Mouse (Mus musculus) lung, postnatal 4 days (tissue): ENCODE measurements around the gene Fam32a.

Source experiments
- DNase-seq, 2 experiments: peaks; one replicate each; pipeline ENCODE4 v3.0.0; 2021

Fam32a gene

GRCm38 (mm10) chr8:72240951-72241350 lies 21.4 kb downstream of the Fam32a start:
- DNase-seq, result no peak

GRCm38 (mm10) chr8:72242226-72242625 lies 22.7 kb downstream of the Fam32a start:
- DNase-seq, result no peak

- peak in 1 of 2 experiments; percentile 51 for DNase-seq
Measured at GRCm38 (mm10) chr8:72244610-72245009, 25.1 kb downstream of the Fam32a start.

- DNase-seq, result peak; percentile 40 to 63
Measured at GRCm38 (mm10) chr8:72257171-72257901, 37.8 kb downstream of the Fam32a start.

- DNase-seq, result no peak
Measured at GRCm38 (mm10) chr8:72257902-72258238, 38.3 kb downstream of the Fam32a start.

- DNase-seq, result no peak
Measured at GRCm38 (mm10) chr8:72259862-72260261, 40.3 kb downstream of the Fam32a start.

- no peak for DNase-seq
Measured at GRCm38 (mm10) chr8:72260585-72260984, 41.1 kb downstream of the Fam32a start.

- peak in 1 of 2 experiments; percentile 78 for DNase-seq
Measured at GRCm38 (mm10) chr8:72261019-72261418, 41.5 kb downstream of the Fam32a start.

- DNase-seq, result no peak
Measured at GRCm38 (mm10) chr8:72261431-72261830, 41.9 kb downstream of the Fam32a start.

- DNase-seq, result peak; percentile 41 to 50
Measured at GRCm38 (mm10) chr8:72261872-72262271, 42.3 kb downstream of the Fam32a start.

GRCm38 (mm10) chr8:72262756-72263155 lies 43.2 kb downstream of the Fam32a start:
- no peak for DNase-seq

- no peak for DNase-seq
Measured at GRCm38 (mm10) chr8:72263451-72263850, 43.9 kb downstream of the Fam32a start.

- DNase-seq, result peak in 1 of 2 experiments; percentile 61
Measured at GRCm38 (mm10) chr8:72265342-72265741, 45.8 kb downstream of the Fam32a start.

- no peak for DNase-seq
Measured at GRCm38 (mm10) chr8:72266671-72267070, 47.1 kb downstream of the Fam32a start.

GRCm38 (mm10) chr8:72267106-72267505 lies 47.6 kb downstream of the Fam32a start:
- no peak for DNase-seq

GRCm38 (mm10) chr8:72268356-72268755 lies 48.8 kb downstream of the Fam32a start:
- peak; percentile 86 to 92 for DNase-seq

- peak; percentile 41 to 63 for DNase-seq
Measured at GRCm38 (mm10) chr8:72270606-72271005, 51.1 kb downstream of the Fam32a start.

GRCm38 (mm10) chr8:72271051-72271660 lies 51.6 kb downstream of the Fam32a start:
- no peak for DNase-seq

- no peak for DNase-seq
Measured at GRCm38 (mm10) chr8:72271691-72272090, 52.2 kb downstream of the Fam32a start.

- DNase-seq, result peak; percentile 87 to 88
Measured at GRCm38 (mm10) chr8:72272361-72272760, 52.8 kb downstream of the Fam32a start.

- no peak for DNase-seq
Measured at GRCm38 (mm10) chr8:72273111-72273770, 53.7 kb downstream of the Fam32a start.

GRCm38 (mm10) chr8:72273807-72274206 lies 54.3 kb downstream of the Fam32a start:
- peak in 1 of 2 experiments; percentile 44 for DNase-seq
